Mouse (Mus musculus): ENCODE results near the gene Tcte1. TPM values are rescaled to one million over a fixed set of nuclear protein-coding genes. Genes with fewer than 3 reads are reported as not detected.

Tcte1 gene
- polyA plus RNA-seq, 1 experiment from 2014 or later: 0.27 TPM

GRCm38 (mm10) chr17:45548541-45549512, 25.6 kb downstream of the Tcte1 start:
- Histone ChIP-seq H3K27me3 (replicated peaks) (peaks cover 88% of the 10 kb centered on the region), H3K4me1 (peaks cover 35% of the 10 kb centered on the region), H3K36me3 (no peaks in the 10 kb centered on the region), H3K9me3 (no peaks in the 10 kb centered on the region), H3K4me2 (peak overlapping the region; percentile 97), H3K4me3 (peak overlapping the region; percentile 74), H3K27ac (replicated peaks) (no peak overlapping the region), H3K9ac (peak overlapping the region; percentile 87)
- ATAC-seq (ENCODE audit: extremely low read depth, insufficient number of reproducible peaks, low FRiP score, low TSS enrichment): no peak
- 2% methylated on average over 53 of the region's 68 CpGs for WGBS

- 2% methylated on average over 12 of the region's 29 CpGs for WGBS
- Histone ChIP-seq H3K27me3 (replicated peaks) (peaks cover 88% of the 10 kb centered on the region), H3K9ac (peak within 1 kb of the TSS; percentile 87), H3K27ac (replicated peaks) (no peak within 1 kb of the TSS), H3K4me3 (peak within 1 kb of the TSS; percentile 74), H3K4me2 (peak within 1 kb of the TSS; percentile 97), H3K4me1 (peaks cover 26% of the 10 kb centered on the region), H3K9me3 (no peaks in the 10 kb centered on the region), H3K36me3 (no peaks in the 10 kb centered on the region)
- no peak for ATAC-seq (ENCODE audit: extremely low read depth, insufficient number of reproducible peaks, low FRiP score, low TSS enrichment)
These were observed 26.5 kb downstream of the Tcte1 start, which contains the start of gene Tmem151b for GRCm38 (mm10) chr17:45549617-45550181. TSS of gene Tmem151b (minus strand) at chr17:45549677.

DNA sequence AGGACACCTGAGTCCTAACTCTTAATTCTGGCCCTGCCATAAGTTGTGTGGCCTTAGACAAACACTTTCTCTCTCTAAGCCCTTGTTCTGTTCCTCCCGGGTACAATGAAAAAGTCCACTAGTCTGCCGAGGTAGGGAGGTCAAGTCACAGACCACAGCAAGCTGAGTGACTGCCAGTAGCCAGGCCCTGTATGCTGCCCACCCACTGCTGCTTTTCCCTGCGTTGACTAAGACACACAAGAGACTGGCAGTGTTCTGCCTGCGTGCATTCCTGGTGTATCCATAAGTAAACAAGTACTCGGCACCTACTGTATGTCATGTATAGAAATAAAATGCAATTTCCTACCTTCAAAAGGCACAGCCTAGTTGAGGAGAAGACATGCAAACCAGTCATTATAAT, 27.0 kb downstream of the Tcte1 start:
- peak overlapping the region; percentile 87; the same call in 1 of the 2 replicates for H3K9ac ChIP-seq
- no peaks in the 10 kb centered on the region for H3K9me3 ChIP-seq
- no peak overlapping the region for H3K27ac ChIP-seq (replicated peaks)
- H3K36me3 ChIP-seq: no peaks in the 10 kb centered on the region
- H3K4me3 ChIP-seq: peak overlapping the region; percentile 74
- H3K4me1 ChIP-seq: peaks cover 24% of the 10 kb centered on the region
- peak overlapping the region; percentile 97 for H3K4me2 ChIP-seq
- 32% methylated on average over 5 of the region's 5 CpGs for WGBS
- ATAC-seq (ENCODE audit: extremely low read depth, insufficient number of reproducible peaks, low FRiP score, low TSS enrichment): no peak
- peaks cover 86% of the 10 kb centered on the region for H3K27me3 ChIP-seq (replicated peaks)

DNA sequence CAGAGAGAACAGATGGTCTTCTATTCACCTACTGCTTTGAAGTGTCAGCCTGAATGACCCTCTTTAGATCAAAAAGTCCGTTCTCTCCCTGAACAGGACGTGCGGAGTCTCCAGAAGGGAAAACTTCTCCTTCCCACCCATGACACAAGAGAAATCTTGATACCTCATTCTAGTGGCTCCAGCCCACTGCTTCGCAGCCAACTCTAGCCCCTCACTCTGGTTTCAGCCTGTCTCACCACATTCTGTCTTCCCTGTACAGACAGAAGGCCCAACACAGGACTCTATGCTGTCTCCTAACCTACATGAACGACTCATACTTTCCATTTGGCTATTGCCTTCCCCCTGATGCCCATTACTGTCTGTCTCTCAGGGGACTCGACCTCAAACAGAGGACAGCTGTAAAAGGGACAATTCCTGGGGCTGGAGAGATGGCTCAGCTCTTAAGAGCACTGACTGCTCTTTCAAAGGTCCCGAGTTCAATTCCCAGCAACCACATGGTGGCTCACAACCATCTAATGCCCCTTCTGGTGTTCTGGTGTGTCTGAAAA, 28.1 kb downstream of the Tcte1 start:
- no peak overlapping the region for H3K9ac ChIP-seq
- H3K9me3 ChIP-seq: no peaks in the 10 kb centered on the region
- no peaks in the 10 kb centered on the region for H3K36me3 ChIP-seq
- no peak overlapping the region for H3K27ac ChIP-seq (replicated peaks)
- H3K4me3 ChIP-seq: no peak overlapping the region
- H3K27me3 ChIP-seq (replicated peaks): peaks cover 78% of the 10 kb centered on the region
- ATAC-seq (ENCODE audit: extremely low read depth, insufficient number of reproducible peaks, low FRiP score, low TSS enrichment): no peak
- H3K4me1 ChIP-seq: peaks cover 21% of the 10 kb centered on the region
- WGBS: 54% methylated on average over 7 of the region's 7 CpGs
- no peak overlapping the region for H3K4me2 ChIP-seq

DNA sequence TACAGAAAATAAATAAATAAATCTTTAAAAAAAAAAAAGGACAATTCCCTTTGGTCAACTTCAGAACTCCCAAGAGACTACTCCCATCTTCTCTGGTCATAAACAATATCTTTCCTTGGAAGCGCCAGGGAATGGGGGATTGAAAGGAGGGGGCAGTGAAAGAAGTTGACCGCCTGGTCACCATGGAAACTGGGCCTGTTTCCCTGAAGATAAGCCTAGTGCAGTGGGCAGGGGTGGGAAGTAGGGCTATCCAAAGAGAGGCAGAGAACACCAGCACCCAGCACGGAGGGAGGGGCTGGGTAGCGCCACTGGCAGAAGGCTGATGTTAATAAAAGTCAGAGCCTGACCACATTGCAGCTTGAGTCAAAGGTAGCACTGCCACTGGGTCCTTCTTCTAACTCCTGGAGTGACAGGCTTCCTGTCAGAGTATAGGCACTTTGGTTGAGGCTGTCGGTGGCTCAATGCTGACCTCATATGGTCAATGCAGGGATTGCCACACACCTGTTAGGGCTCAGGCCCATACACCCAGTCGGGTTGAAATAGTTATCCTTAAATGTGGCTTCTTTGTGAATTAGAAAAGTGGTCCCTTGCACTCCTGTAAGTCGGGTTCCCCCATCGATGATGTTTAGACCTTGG, 28.7 kb downstream of the Tcte1 start:
- no peak overlapping the region for H3K4me2 ChIP-seq
- ATAC-seq (ENCODE audit: extremely low read depth, insufficient number of reproducible peaks, low FRiP score, low TSS enrichment): no peak; the same call in 1 of the 2 replicates
- WGBS: 4% methylated on average over 8 of the region's 8 CpGs

GRCm38 (mm10) chr17:45553065-45553464, 29.8 kb downstream of the Tcte1 start:
- peaks cover 77% of the 10 kb centered on the region for H3K27me3 ChIP-seq (replicated peaks)
- H3K9me3 ChIP-seq: no peaks in the 10 kb centered on the region
- H3K9ac ChIP-seq: no peak overlapping the region
- H3K4me3 ChIP-seq: no peak overlapping the region
- no peak overlapping the region for H3K27ac ChIP-seq (replicated peaks)
- peaks cover 36% of the 10 kb centered on the region for H3K4me1 ChIP-seq
- ATAC-seq (ENCODE audit: extremely low read depth, insufficient number of reproducible peaks, low FRiP score, low TSS enrichment): no peak
- H3K36me3 ChIP-seq: no peaks in the 10 kb centered on the region
- no peak overlapping the region for H3K4me2 ChIP-seq
- WGBS: 63% methylated on average over 3 of the region's 3 CpGs

More for the DNA sequence above, 28.7 kb downstream of the Tcte1 start:
- H3K27me3 ChIP-seq (replicated peaks): peaks cover 78% of the 10 kb centered on the region
- no peak overlapping the region for H3K9ac ChIP-seq
- no peaks in the 10 kb centered on the region for H3K36me3 ChIP-seq
- H3K4me1 ChIP-seq: peaks cover 26% of the 10 kb centered on the region
- no peak overlapping the region for H3K4me3 ChIP-seq
- H3K9me3 ChIP-seq: no peaks in the 10 kb centered on the region
- H3K27ac ChIP-seq (replicated peaks): no peak overlapping the region

DNA sequence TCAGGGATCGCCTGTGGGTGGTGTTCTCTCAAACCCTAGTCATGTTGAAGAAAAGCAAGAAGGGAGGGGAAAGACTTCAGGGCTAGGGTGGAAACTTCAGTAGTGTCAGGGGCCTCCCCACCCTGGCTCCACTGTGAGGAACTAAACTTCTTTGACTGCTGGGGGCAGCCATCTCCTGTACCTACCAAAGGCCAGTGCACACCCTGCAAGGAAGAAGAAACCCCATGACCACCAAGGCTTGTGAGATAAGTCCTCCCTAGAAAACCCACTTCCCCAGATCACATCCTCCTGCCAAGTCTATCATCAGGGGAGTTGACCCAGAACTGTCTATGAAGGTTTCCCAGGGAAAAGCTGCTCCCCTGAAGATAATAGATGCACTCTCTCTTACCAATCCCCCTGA, 31.2 kb downstream of the Tcte1 start:
- no peaks in the 10 kb centered on the region for H3K9me3 ChIP-seq
- 21% methylated on average over 1 of the region's 1 CpGs for WGBS
- no peak overlapping the region for H3K9ac ChIP-seq
- ATAC-seq (ENCODE audit: extremely low read depth, insufficient number of reproducible peaks, low FRiP score, low TSS enrichment): no peak
- no peak overlapping the region for H3K4me3 ChIP-seq
- no peak overlapping the region for H3K4me2 ChIP-seq
- H3K36me3 ChIP-seq: no peaks in the 10 kb centered on the region
- peaks cover 34% of the 10 kb centered on the region for H3K4me1 ChIP-seq
- no peak overlapping the region for H3K27ac ChIP-seq (replicated peaks)
- H3K27me3 ChIP-seq (replicated peaks): peaks cover 75% of the 10 kb centered on the region

GRCm38 (mm10) chr17:45555452-45556106, 32.3 kb downstream of the Tcte1 start, which contains the start of gene Nfkbie:
TSS of gene Nfkbie (plus strand) at chr17:45555703.
- H3K4me2 ChIP-seq: peak within 1 kb of the TSS; percentile 78
- no peaks in the 10 kb centered on the region for H3K36me3 ChIP-seq
- peak; percentile 72 for ATAC-seq (ENCODE audit: extremely low read depth, insufficient number of reproducible peaks, low FRiP score, low TSS enrichment)
- WGBS: 1% methylated on average over 45 of the region's 45 CpGs
- peak within 1 kb of the TSS; percentile 76 for H3K9ac ChIP-seq
- peaks cover 25% of the 10 kb centered on the region for H3K4me1 ChIP-seq
- no peak within 1 kb of the TSS for H3K27ac ChIP-seq (replicated peaks)
- peaks cover 65% of the 10 kb centered on the region for H3K27me3 ChIP-seq (replicated peaks)
- peak within 1 kb of the TSS; percentile 70 for H3K4me3 ChIP-seq
- H3K9me3 ChIP-seq: no peaks in the 10 kb centered on the region

DNA sequence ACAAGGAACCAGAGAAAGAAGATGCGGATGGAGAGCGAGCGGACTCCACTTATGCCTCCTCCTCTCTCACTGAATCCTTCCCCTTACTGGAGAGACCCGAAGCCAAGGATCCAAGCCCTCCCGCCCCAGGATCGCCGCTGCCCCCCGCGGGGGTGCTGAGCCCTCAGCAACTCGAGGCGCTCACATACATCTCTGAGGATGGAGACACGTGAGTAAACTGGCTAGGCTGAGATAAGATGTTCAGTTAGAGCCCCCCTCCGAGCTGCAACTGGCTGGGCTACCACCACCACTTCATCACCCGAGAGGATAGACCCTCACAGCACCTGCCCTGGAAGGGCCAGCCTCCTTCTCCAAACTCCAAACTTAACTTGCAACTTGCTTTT, 32.9 kb downstream of the Tcte1 start:
- no peaks in the 10 kb centered on the region for H3K36me3 ChIP-seq
- H3K4me3 ChIP-seq: peak overlapping the region; percentile 70
- ATAC-seq (ENCODE audit: extremely low read depth, insufficient number of reproducible peaks, low FRiP score, low TSS enrichment): no peak
- peak overlapping the region; percentile 76 for H3K9ac ChIP-seq
- H3K4me2 ChIP-seq: peak overlapping the region; percentile 78
- no peaks in the 10 kb centered on the region for H3K9me3 ChIP-seq
- H3K4me1 ChIP-seq: peaks cover 25% of the 10 kb centered on the region
- peaks cover 60% of the 10 kb centered on the region for H3K27me3 ChIP-seq (replicated peaks)
- no peak overlapping the region for H3K27ac ChIP-seq (replicated peaks)
- WGBS: 2% methylated on average over 14 of the region's 14 CpGs

- Histone ChIP-seq H3K4me2 (peak overlapping the region; percentile 78), H3K9me3 (no peaks in the 10 kb centered on the region), H3K27ac (replicated peaks) (no peak overlapping the region), H3K4me3 (peak overlapping the region; percentile 70), H3K36me3 (no peaks in the 10 kb centered on the region), H3K4me1 (peaks cover 25% of the 10 kb centered on the region), H3K9ac (peak overlapping the region; percentile 76), H3K27me3 (replicated peaks) (peaks cover 54% of the 10 kb centered on the region)
- 60% methylated on average over 3 of the region's 3 CpGs for WGBS
- ATAC-seq (ENCODE audit: extremely low read depth, insufficient number of reproducible peaks, low FRiP score, low TSS enrichment): no peak
These were observed 33.4 kb downstream of the Tcte1 start for GRCm38 (mm10) chr17:45556514-45557245.

Measured in heart, embryonic 13.5 days (tissue).